Mouse (Mus musculus) intestine, postnatal 0 days (tissue): ENCODE results near the gene Slamf9. TPM values are rescaled to one million over a fixed set of nuclear protein-coding genes. Genes with fewer than 3 reads are reported as not detected.

Experiments used
- ATAC-seq: fragments of 200-750 bp; cut with Nextera tagmentation; 2 replicates; pipeline ENCODE4 v1.8.0; 2017; ENCODE audit warnings: mild to moderate bottlenecking, moderate TSS enrichment, moderate library complexity
- H3K27ac ChIP-seq: fragments of 300-500 bp; sonication (generic); 2 replicates; pipeline ENCODE4 v1.5.1; 2014; ENCODE audit warnings: mild to moderate bottlenecking, low read depth, low read length, moderate library complexity
- H3K27me3 ChIP-seq: fragments of 300-500 bp; sonication (generic); replicated peaks from 2 replicates; pipeline ENCODE4 v1.6.1; 2014; ENCODE audit warnings: low read length, mixed read lengths; ENCODE audit not compliant: control insufficient read depth, insufficient read depth
- H3K36me3 ChIP-seq: fragments of 300-500 bp; sonication (generic); 2 replicates; pipeline ENCODE4 v1.6.1; 2014; ENCODE audit warnings: mild to moderate bottlenecking, moderate library complexity; ENCODE audit not compliant: control insufficient read depth, insufficient read depth
- H3K4me1 ChIP-seq: fragments of 300-500 bp; sonication (generic); replicated peaks from 2 replicates; pipeline ENCODE4 v1.6.1; 2014; ENCODE audit warnings: antibody characterized with exemption, low read length, mixed read lengths; ENCODE audit not compliant: control insufficient read depth, insufficient read depth
- H3K4me2 ChIP-seq: fragments of 300-500 bp; sonication (generic); replicated peaks from 2 replicates; pipeline ENCODE4 v1.6.1; 2014; ENCODE audit warnings: low read depth, mild to moderate bottlenecking, moderate library complexity
- H3K4me3 ChIP-seq: fragments of 300-500 bp; sonication (generic); 2 replicates; pipeline ENCODE4 v1.5.1; 2014; ENCODE audit warnings: low read depth, low read length
- H3K9ac ChIP-seq: fragments of 300-500 bp; sonication (generic); 2 replicates; pipeline ENCODE4 v1.6.1; 2014; ENCODE audit warnings: mild to moderate bottlenecking, low read depth, low read length
- H3K9me3 ChIP-seq: fragments of 300-500 bp; sonication (generic); 2 replicates; pipeline ENCODE4 v1.6.1; 2016; ENCODE audit warnings: mixed run types; ENCODE audit not compliant: control insufficient read depth
- CTCF ChIP-seq: sonication (generic); IDR thresholded peaks from 2 replicates; pipeline ENCODE4 v1.5.1; 2016; ENCODE audit warnings: low read depth, mild to moderate bottlenecking, control low read depth, antibody characterized with exemption, moderate library complexity
- WGBS: fragments of 180-500 bp; shearing (Covaris S2); extraction: QIAGEN DNeasy Blood & Tissue Kit; methylation state at CpG from one replicate; pipeline ENCODE4 v1.1.7; 2014; 5-methylcytosine and 5-hydroxymethylcytosine counted together
- polyA plus RNA-seq: library from polyadenylated mRNA; unstranded; fragments of >200 nt; fragmentation: Nextera tagmentation; extraction: Ambion mirVana; gene quantifications from 2 replicates; pipeline ENCODE4 v1.2.1, GENCODE M21; 2015

Slamf9 gene
- polyA plus RNA-seq, 1 experiment from 2014 or later: 2.1 TPM

- H3K4me2 ChIP-seq: peak overlapping the region; percentile 76
- H3K9me3 ChIP-seq: no peaks in the 10 kb centered on the region
- H3K36me3 ChIP-seq: 0 out of 2 replicates have a peak, but pooled peaks cover 17% of the 10 kb centered on the region
- peak overlapping the region; percentile 51 for H3K4me3 ChIP-seq
- H3K27ac ChIP-seq: no peak overlapping the region
- no peak for ATAC-seq
- WGBS: 52% methylated on average over 13 of the region's 13 CpGs
- no peak for TF ChIP-seq CTCF
- no peaks in the 10 kb centered on the region for H3K27me3 ChIP-seq
- H3K9ac ChIP-seq: no peak overlapping the region
- H3K4me1 ChIP-seq: peaks cover 6% of the 10 kb centered on the region; the same call in 1 of the 2 replicates
These were observed 9.5 kb downstream of the Slamf9 start for GRCm38 (mm10) chr1:172484671-172485070.

GRCm38 (mm10) chr1:172485821-172486220, 10.7 kb downstream of the Slamf9 start:
- TF ChIP-seq CTCF: no peak
- Histone ChIP-seq H3K27ac (no peak overlapping the region; the same call in none of the 2 replicates), H3K9ac (peak overlapping the region; percentile 11; the same call in 1 of the 2 replicates), H3K4me2 (peak overlapping the region; percentile 76), H3K9me3 (no peaks in the 10 kb centered on the region), H3K4me3 (0 out of 2 replicates have a peak overlapping the region, but pooled peaks have one; percentile 11), H3K27me3 (no peaks in the 10 kb centered on the region), H3K4me1 (peaks cover 6% of the 10 kb centered on the region; the same call in 1 of the 2 replicates), H3K36me3 (0 out of 2 replicates have a peak, but pooled peaks cover 17% of the 10 kb centered on the region)
- WGBS: 64% methylated on average over 6 of the region's 6 CpGs
- no peak for ATAC-seq

GRCm38 (mm10) chr1:172486236-172486635, 11.1 kb downstream of the Slamf9 start:
- peak overlapping the region; percentile 76 for H3K4me2 ChIP-seq
- 34% methylated on average over 4 of the region's 4 CpGs for WGBS
- no peak for ATAC-seq
- H3K9ac ChIP-seq: 0 out of 2 replicates have a peak overlapping the region, but pooled peaks have one; percentile 11
- no peaks in the 10 kb centered on the region for H3K9me3 ChIP-seq
- no peaks in the 10 kb centered on the region for H3K27me3 ChIP-seq
- TF ChIP-seq CTCF: no peak
- H3K4me1 ChIP-seq: peaks cover 6% of the 10 kb centered on the region; the same call in 1 of the 2 replicates
- peaks cover 20% of the 10 kb centered on the region; the same call in 1 of the 2 replicates for H3K36me3 ChIP-seq
- no peak overlapping the region; the same call in 1 of the 2 replicates for H3K27ac ChIP-seq
- no peak overlapping the region for H3K4me3 ChIP-seq

- no peak overlapping the region for H3K4me3 ChIP-seq
- H3K27ac ChIP-seq: no peak overlapping the region; the same call in 1 of the 2 replicates
- TF ChIP-seq CTCF: no peak
- WGBS: 66% methylated on average over 5 of the region's 5 CpGs
- peaks cover 6% of the 10 kb centered on the region; the same call in 1 of the 2 replicates for H3K4me1 ChIP-seq
- no peaks in the 10 kb centered on the region for H3K9me3 ChIP-seq
- H3K4me2 ChIP-seq: peak overlapping the region; percentile 76
- no peak overlapping the region for H3K9ac ChIP-seq
- peaks cover 25% of the 10 kb centered on the region; the same call in 1 of the 2 replicates for H3K36me3 ChIP-seq
- no peak for ATAC-seq
- H3K27me3 ChIP-seq: no peaks in the 10 kb centered on the region
These were observed 11.5 kb downstream of the Slamf9 start for GRCm38 (mm10) chr1:172486651-172487050.

GRCm38 (mm10) chr1:172487859-172488258, 12.7 kb downstream of the Slamf9 start:
- WGBS: 54% methylated on average over 4 of the region's 4 CpGs
- H3K4me3 ChIP-seq: no peak overlapping the region
- ATAC-seq: no peak
- H3K9me3 ChIP-seq: no peaks in the 10 kb centered on the region
- peaks cover 6% of the 10 kb centered on the region; the same call in 1 of the 2 replicates for H3K4me1 ChIP-seq
- TF ChIP-seq CTCF: no peak
- peaks cover 37% of the 10 kb centered on the region for H3K36me3 ChIP-seq
- H3K4me2 ChIP-seq: no peak overlapping the region; the same call in 1 of the 2 replicates
- H3K27me3 ChIP-seq: no peaks in the 10 kb centered on the region
- H3K27ac ChIP-seq: peak overlapping the region; percentile 35; the same call in 1 of the 2 replicates
- H3K9ac ChIP-seq: no peak overlapping the region

- ATAC-seq: peak; percentile 36
- Histone ChIP-seq H3K4me2 (peak overlapping the region; percentile 3), H3K9ac (no peak overlapping the region), H3K36me3 (peaks cover 46% of the 10 kb centered on the region), H3K4me1 (0 out of 2 replicates have a peak, but pooled peaks cover 3% of the 10 kb centered on the region), H3K4me3 (no peak overlapping the region), H3K9me3 (no peaks in the 10 kb centered on the region), H3K27ac (0 out of 2 replicates have a peak overlapping the region, but pooled peaks have one; percentile 22), H3K27me3 (no peaks in the 10 kb centered on the region)
- TF ChIP-seq CTCF: no peak
- 52% methylated on average over 7 of the region's 7 CpGs for WGBS
These were observed 13.7 kb downstream of the Slamf9 start for GRCm38 (mm10) chr1:172488831-172489230.
